Mouse (Mus musculus): ENCODE results near the gene Cbl. TPM values are rescaled to one million over a fixed set of nuclear protein-coding genes. Genes with fewer than 3 reads are reported as not detected.
A peak's percentile ranks its signal among the peaks of the same experiment; 100 is the strongest.

Gene Cbl
- polyA plus RNA-seq, 2 experiments = 15.6 to 18.3 TPM

DNA sequence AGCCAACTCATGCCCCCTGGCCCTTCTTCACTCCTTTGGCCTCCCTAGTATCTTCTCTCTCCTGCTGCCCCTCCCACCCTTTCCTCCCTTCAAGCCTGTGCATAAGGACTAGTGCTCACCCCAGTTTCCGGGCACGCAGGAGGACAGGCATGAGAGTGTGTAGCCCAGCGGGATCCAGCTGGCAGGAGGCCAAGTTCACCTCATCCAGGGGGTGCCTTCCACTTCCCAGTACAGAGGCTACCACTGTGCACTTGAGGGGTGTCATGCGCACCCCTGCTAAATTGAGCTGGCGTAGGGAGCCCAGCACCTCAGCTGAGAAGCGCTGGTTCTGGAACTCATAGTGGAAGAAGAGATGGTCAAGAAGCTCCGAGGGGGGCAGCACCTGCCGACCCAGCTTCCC lies 22.4 kb upstream of the Cbl start:
- no peaks in the 10 kb centered on the region for H3K9me3 ChIP-seq (ENCODE audit: control insufficient read depth, low read length)
- H3K4me3 ChIP-seq (replicated peaks; ENCODE audit: low read length) = no peak overlapping the region
- no peak for ATAC-seq (ENCODE audit: low FRiP score, low read depth)
- H3K27me3 ChIP-seq (ENCODE audit: control insufficient read depth, insufficient read depth, low read length) = no peaks in the 10 kb centered on the region
- no peak overlapping the region for H3K9ac ChIP-seq (ENCODE audit: low read depth, low read length, severe bottlenecking)
- no peak for DNase-seq (ENCODE audit: low spot score)
- H3K4me2 ChIP-seq (replicated peaks; ENCODE audit: low read depth, low read length, severe bottlenecking) = no peak overlapping the region
- peaks cover 17% of the 10 kb centered on the region for H3K4me1 ChIP-seq (ENCODE audit: control insufficient read depth, insufficient read depth, low read length)
- 80% methylated on average over 8 of the region's 8 CpGs for WGBS
- TF ChIP-seq POLR2A (IDR thresholded peaks at IDR 0.05; ENCODE audit: borderline replicate concordance, extremely low read depth, insufficient read depth, insufficient read length) = no peak
- no peak overlapping the region for H3K27ac ChIP-seq (replicated peaks; ENCODE audit: low read depth, low read length)
- peaks cover 4% of the 10 kb centered on the region; the same call in 1 of the 2 replicates for H3K36me3 ChIP-seq (ENCODE audit: control insufficient read depth, insufficient read depth, low read length)

DNA sequence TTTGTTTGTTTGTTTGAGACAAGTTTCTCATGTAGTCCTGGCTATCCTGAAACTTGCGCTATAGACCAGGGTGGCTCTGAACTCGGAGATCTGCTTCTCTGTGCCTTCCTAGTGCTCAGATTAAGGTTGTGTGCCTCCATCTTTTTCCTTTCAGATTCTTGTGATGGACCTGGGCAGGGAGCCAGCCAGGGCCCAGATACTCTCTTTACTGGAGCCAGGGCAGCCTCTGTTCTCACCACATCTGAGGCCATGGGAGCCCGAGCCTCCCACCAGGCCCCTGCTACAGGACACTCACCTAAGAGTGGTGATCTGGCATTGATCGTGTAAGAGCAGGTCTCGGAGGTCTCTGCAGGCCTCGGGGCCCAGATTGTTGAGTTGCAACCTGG lies 21.3 kb upstream of the Cbl start:
- Histone ChIP-seq H3K9me3 (ENCODE audit: control insufficient read depth, low read length) (no peaks in the 10 kb centered on the region), H3K4me3 (replicated peaks; ENCODE audit: low read length) (no peak overlapping the region), H3K27me3 (ENCODE audit: control insufficient read depth, insufficient read depth, low read length) (no peaks in the 10 kb centered on the region), H3K4me2 (replicated peaks; ENCODE audit: low read depth, low read length, severe bottlenecking) (no peak overlapping the region), H3K27ac (replicated peaks; ENCODE audit: low read depth, low read length) (peak overlapping the region; percentile 5), H3K9ac (ENCODE audit: low read depth, low read length, severe bottlenecking) (no peak overlapping the region), H3K4me1 (ENCODE audit: control insufficient read depth, insufficient read depth, low read length) (peaks cover 17% of the 10 kb centered on the region), H3K36me3 (ENCODE audit: control insufficient read depth, insufficient read depth, low read length) (peaks cover 4% of the 10 kb centered on the region; the same call in 1 of the 2 replicates)
- ATAC-seq (ENCODE audit: low FRiP score, low read depth) (no peak), DNase-seq (ENCODE audit: low spot score) (no peak)
- 43% methylated on average over 6 of the region's 6 CpGs for WGBS
- no peak for TF ChIP-seq POLR2A (IDR thresholded peaks at IDR 0.05; ENCODE audit: borderline replicate concordance, extremely low read depth, insufficient read depth, insufficient read length)

DNA sequence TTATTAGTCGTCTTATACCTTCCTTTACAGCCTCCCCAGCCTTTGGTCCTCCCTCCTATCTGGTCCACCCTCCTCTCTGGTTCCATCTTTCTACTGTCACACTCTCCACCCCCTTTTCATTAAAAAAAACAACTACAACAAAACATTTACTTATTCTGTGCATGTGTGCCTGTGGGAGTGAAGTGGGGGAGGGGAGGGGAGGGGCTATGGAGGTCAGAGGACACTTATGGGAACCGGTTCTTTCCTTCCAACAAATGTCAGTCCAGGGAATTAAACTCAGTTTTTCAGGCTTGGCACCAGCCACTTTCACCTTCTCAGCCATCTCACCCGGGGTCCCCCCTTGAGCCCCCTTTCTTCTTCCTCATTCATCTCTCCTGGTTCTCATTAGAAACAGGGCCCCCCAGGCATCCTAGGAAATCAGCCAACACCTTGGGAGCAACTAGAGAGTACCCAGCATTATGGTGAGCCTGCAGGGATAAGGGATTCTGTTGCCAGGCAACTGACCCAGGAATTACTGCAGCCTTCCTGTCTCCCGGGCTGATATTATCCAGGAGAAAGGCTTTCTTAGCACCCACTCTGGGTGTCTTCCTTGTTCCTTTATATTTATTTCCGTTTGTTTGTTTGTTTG lies 20.8 kb upstream of the Cbl start:
- Histone ChIP-seq H3K4me2 (replicated peaks; ENCODE audit: low read depth, low read length, severe bottlenecking) (no peak overlapping the region), H3K27ac (replicated peaks; ENCODE audit: low read depth, low read length) (peak overlapping the region; percentile 26; the same call in 1 of the 2 replicates), H3K9ac (ENCODE audit: low read depth, low read length, severe bottlenecking) (no peak overlapping the region), H3K36me3 (ENCODE audit: control insufficient read depth, insufficient read depth, low read length) (peaks cover 4% of the 10 kb centered on the region; the same call in 1 of the 2 replicates), H3K4me1 (ENCODE audit: control insufficient read depth, insufficient read depth, low read length) (peaks cover 17% of the 10 kb centered on the region), H3K4me3 (replicated peaks; ENCODE audit: low read length) (no peak overlapping the region), H3K9me3 (ENCODE audit: control insufficient read depth, low read length) (no peaks in the 10 kb centered on the region), H3K27me3 (ENCODE audit: control insufficient read depth, insufficient read depth, low read length) (no peaks in the 10 kb centered on the region)
- WGBS = 7% methylated on average over 5 of the region's 5 CpGs
- TF ChIP-seq POLR2A (IDR thresholded peaks at IDR 0.05; ENCODE audit: borderline replicate concordance, extremely low read depth, insufficient read depth, insufficient read length) = no peak
- no peak for DNase-seq (ENCODE audit: low spot score)
- ATAC-seq (ENCODE audit: low FRiP score, low read depth) = 0 out of 2 replicates have a peak, but pooled peaks have one; percentile 35

DNA sequence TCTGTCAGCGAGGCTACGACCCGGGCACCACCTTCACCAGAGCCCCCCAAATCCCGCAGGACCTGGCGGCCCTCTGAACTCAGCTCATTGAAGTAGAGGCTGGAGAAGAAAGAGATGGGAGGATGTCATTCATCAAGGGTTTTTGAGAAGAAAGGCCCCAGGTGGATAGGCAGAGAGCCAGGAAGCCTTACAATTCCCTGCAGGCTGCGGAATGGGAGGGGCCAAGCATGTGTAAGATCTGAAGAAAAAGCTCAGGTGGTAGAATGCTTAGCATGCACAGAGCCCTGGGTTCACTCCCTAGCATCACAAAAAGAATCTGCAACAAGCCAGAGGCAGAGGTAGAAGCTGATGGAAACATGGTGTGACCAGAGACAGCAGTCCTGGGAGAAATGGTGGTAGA lies 19.6 kb upstream of the Cbl start:
- ATAC-seq (ENCODE audit: low FRiP score, low read depth) = no peak
- Histone ChIP-seq H3K27ac (replicated peaks; ENCODE audit: low read depth, low read length) (no peak overlapping the region), H3K9ac (ENCODE audit: low read depth, low read length, severe bottlenecking) (no peak overlapping the region), H3K27me3 (ENCODE audit: control insufficient read depth, insufficient read depth, low read length) (no peaks in the 10 kb centered on the region), H3K36me3 (ENCODE audit: control insufficient read depth, insufficient read depth, low read length) (peaks cover 4% of the 10 kb centered on the region; the same call in 1 of the 2 replicates), H3K4me3 (replicated peaks; ENCODE audit: low read length) (no peak overlapping the region), H3K4me2 (replicated peaks; ENCODE audit: low read depth, low read length, severe bottlenecking) (no peak overlapping the region), H3K9me3 (ENCODE audit: control insufficient read depth, low read length) (no peaks in the 10 kb centered on the region), H3K4me1 (ENCODE audit: control insufficient read depth, insufficient read depth, low read length) (peaks cover 17% of the 10 kb centered on the region)
- no peak for DNase-seq (ENCODE audit: low spot score)
- WGBS = 72% methylated on average over 6 of the region's 6 CpGs
- no peak for TF ChIP-seq POLR2A (IDR thresholded peaks at IDR 0.05; ENCODE audit: borderline replicate concordance, extremely low read depth, insufficient read depth, insufficient read length)

DNA sequence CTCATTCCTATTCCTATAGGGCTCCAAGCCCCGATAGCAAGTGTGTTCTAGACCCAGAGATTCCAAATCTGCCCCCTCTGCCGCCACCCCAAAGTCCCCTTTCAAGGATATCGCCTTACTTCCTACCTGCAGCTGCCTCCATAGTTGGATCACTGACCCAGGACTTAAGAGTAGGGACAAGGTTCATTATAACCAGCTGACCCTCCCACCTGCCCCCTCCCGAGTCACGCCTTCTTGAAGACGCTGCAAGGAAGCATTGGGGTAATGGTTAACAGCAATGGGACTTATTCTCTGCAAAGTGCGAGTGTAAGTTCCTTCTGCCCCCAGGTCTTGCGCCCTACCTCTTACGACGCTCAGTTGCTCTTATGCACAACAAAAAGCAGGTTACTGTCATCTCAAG lies 17.5 kb upstream of the Cbl start, which contains the start of gene Pdzd3:
TSS of gene Pdzd3 (minus strand) at position 158 of the 400 bp plus-strand sequence.
- 80% methylated on average over 10 of the region's 10 CpGs for WGBS
- ATAC-seq (ENCODE audit: low FRiP score, low read depth) (no peak), DNase-seq (ENCODE audit: low spot score) (no peak)
- no peak within 1 kb of the TSS for H3K9ac ChIP-seq (ENCODE audit: low read depth, low read length, severe bottlenecking)
- peaks cover 2% of the 10 kb centered on the region; the same call in 1 of the 2 replicates for H3K36me3 ChIP-seq (ENCODE audit: control insufficient read depth, insufficient read depth, low read length)
- H3K27me3 ChIP-seq (ENCODE audit: control insufficient read depth, insufficient read depth, low read length) = no peaks in the 10 kb centered on the region
- no peak for TF ChIP-seq POLR2A (IDR thresholded peaks at IDR 0.05; ENCODE audit: borderline replicate concordance, extremely low read depth, insufficient read depth, insufficient read length)
- H3K4me2 ChIP-seq (replicated peaks; ENCODE audit: low read depth, low read length, severe bottlenecking) = no peak within 1 kb of the TSS
- no peak within 1 kb of the TSS for H3K4me3 ChIP-seq (replicated peaks; ENCODE audit: low read length)
- H3K9me3 ChIP-seq (ENCODE audit: control insufficient read depth, low read length) = no peaks in the 10 kb centered on the region
- H3K27ac ChIP-seq (replicated peaks; ENCODE audit: low read depth, low read length) = no peak within 1 kb of the TSS
- H3K4me1 ChIP-seq (ENCODE audit: control insufficient read depth, insufficient read depth, low read length) = peaks cover 17% of the 10 kb centered on the region
